Mouse (Mus musculus): Measurements from ENCODE around the gene Mbip. TPM values are rescaled to one million over a fixed set of nuclear protein-coding genes. Genes with fewer than 3 reads are reported as not detected.

Gene Mbip
- 43.7 and 46.2 TPM in 2 replicates for polyA plus RNA-seq (2015; fragmentation: Nextera tagmentation; extraction: Ambion mirVana)

DNA sequence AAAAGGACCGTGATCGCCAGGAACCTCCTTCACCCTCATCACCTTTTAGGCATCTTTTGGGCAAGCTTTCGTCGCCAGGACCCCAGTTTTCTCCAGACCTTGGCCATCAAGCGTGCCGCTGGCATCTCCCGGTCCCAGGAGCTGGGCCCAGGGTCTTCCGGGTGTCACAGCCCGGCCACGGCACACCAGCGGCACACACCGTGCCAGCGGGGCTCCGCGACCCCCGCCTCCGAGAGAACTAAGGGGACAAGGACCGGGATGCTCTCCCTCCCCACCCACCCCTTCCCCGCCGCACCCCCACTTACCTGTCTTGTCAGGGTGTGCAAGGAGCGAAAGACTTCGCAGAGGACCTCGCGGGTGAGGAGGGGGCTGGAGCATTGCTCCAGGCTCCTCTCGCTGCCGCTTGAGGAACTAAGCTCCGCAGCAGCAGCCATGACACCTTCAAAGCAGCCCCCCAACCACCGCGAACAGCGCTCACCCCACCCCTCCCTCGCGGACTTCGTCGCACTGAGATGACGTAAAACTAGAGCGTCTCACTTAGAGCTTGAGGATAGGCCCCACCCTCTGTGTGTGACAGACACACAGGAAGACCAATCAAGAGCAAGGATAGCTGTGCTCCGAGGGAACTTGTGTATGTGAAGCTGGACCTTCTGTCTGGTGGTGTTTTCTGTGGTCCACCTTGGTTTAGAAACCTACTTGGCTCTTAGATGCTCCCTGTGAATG is at the start of gene Mbip:
Mbip (minus strand) TSS at position 528 of the 723 bp plus-strand sequence.
- Histone ChIP-seq H3K9ac (peak within 1 kb of the TSS; percentile 90), H3K9me3 (no peaks in the 10 kb centered on the region), H3K27me3 (replicated peaks) (0 out of 2 replicates have a peak, but pooled peaks cover 3% of the 10 kb centered on the region), H3K36me3 (replicated peaks) (no peaks in the 10 kb centered on the region), H3K4me2 (peak within 1 kb of the TSS; percentile 57), H3K4me1 (peaks cover 4% of the 10 kb centered on the region), H3K27ac (peak within 1 kb of the TSS; percentile 85), H3K4me3 (peak within 1 kb of the TSS; percentile 98)
- ATAC-seq (replicated peaks): peak; percentile 100
- under 1% methylated on average over 37 of the region's 37 CpGs for WGBS

DNA sequence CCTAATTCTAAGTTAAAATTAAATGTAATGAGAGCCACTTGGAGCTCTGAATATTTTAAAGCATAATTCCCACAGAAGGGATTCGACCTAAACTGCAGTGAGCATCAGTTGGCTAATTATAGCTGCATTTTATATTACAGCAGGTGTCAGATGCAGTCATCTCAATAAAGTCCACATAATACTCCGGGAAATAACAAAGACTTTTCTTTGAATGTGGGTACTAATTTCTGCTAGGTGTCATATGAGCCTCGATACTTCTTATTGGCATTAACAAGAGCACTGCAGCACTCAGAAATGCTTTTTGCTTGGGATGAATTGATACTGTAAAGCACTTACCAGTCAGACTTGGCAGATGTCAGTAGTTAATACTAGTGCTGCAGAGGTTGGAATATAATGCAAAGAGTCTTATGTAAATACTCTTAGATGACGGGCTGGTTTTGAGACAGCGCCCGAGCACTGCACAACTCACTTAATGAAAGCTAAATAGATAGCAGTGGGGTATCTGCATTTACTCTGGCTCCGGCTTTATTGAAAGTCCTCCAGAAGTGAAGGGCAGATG is 42.0 kb upstream of the Mbip start:
- no peak overlapping the region for H3K9ac ChIP-seq
- no peaks in the 10 kb centered on the region for H3K27me3 ChIP-seq (replicated peaks)
- H3K4me3 ChIP-seq: 0 out of 2 replicates have a peak overlapping the region, but pooled peaks have one; percentile 4
- H3K4me2 ChIP-seq: peak overlapping the region; percentile 29
- H3K36me3 ChIP-seq (replicated peaks): no peaks in the 10 kb centered on the region
- WGBS: 25% methylated on average over 7 of the region's 7 CpGs
- peaks cover 22% of the 10 kb centered on the region for H3K4me1 ChIP-seq
- peak overlapping the region; percentile 27; the same call in 1 of the 2 replicates for H3K27ac ChIP-seq
- ATAC-seq (replicated peaks): peak; percentile 89
- H3K9me3 ChIP-seq: no peaks in the 10 kb centered on the region

DNA sequence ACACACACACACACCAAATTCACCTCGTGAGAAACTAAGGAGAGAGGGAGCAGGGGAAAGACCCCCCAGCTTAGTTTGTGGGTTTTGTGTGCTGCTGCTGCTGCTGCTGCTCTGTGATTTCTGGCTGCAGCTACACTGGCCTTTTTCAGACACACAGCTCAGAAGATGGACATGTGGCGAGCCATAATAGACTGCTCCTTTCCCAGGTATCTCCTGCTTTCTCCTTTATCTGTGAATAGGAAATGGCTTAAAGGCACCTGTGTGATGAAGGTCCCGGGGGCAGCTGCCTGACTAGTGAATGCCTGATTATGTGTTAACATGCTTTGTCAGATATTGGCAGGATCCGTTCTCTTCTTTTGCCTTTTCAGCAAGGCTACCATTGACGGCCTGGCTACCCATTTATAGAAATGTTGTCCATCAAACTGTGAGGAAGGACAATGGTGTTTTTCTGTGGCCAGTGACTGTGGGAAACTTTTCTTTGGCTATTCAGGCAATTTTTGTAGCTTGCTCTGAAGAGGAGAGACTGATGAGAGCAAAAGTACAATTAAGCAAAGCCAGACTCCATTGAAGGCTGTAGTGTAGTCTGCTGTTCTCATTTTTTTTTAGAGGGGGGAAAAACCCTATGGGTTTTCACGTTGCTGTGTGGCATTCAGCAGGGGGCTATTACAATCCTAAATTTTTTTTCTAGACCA is 41.4 kb upstream of the Mbip start:
- peaks cover 22% of the 10 kb centered on the region for H3K4me1 ChIP-seq
- 14% methylated on average over 6 of the region's 6 CpGs for WGBS
- no peak overlapping the region for H3K9ac ChIP-seq
- ATAC-seq (replicated peaks): peak; percentile 62
- H3K27ac ChIP-seq: peak overlapping the region; percentile 27; the same call in 1 of the 2 replicates
- H3K9me3 ChIP-seq: no peaks in the 10 kb centered on the region
- H3K36me3 ChIP-seq (replicated peaks): no peaks in the 10 kb centered on the region
- no peaks in the 10 kb centered on the region for H3K27me3 ChIP-seq (replicated peaks)
- H3K4me3 ChIP-seq: no peak overlapping the region
- 0 out of 2 replicates have a peak overlapping the region, but pooled peaks have one; percentile 5 for H3K4me2 ChIP-seq

DNA sequence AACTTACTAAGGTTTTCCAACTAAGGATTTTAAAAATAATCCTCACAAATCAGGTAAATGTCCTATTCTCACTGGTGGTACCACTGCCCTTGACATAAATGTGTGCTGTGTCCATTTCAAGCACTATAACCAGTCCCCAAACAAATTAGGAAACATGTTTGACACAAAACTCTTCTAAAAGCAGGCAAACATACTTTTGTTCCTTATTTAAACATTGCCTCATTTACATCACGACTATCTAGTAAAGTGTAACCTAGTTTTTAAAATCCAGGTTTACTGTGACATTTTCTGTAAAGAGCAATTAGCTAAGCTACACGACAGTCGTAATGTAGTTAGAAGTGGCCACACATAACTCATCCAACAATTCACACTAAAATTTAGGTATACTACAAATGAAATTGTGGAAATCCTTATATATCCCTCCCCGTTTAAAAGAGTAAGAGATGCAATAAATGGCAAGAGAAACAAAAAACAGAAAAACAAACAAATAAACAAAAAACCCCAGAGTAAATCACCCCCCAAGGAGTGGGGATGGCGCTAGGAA is 851 bp downstream of the Mbip start:
- peak overlapping the region; percentile 98 for H3K4me3 ChIP-seq
- H3K4me1 ChIP-seq: peaks cover 4% of the 10 kb centered on the region
- no peak for ATAC-seq (replicated peaks)
- peak overlapping the region; percentile 57 for H3K4me2 ChIP-seq
- H3K9ac ChIP-seq: peak overlapping the region; percentile 90
- no peaks in the 10 kb centered on the region for H3K9me3 ChIP-seq
- H3K36me3 ChIP-seq (replicated peaks): no peaks in the 10 kb centered on the region
- no peak overlapping the region for H3K27ac ChIP-seq
- WGBS: 4% methylated on average over 5 of the region's 5 CpGs
- H3K27me3 ChIP-seq (replicated peaks): 0 out of 2 replicates have a peak, but pooled peaks cover 3% of the 10 kb centered on the region

DNA sequence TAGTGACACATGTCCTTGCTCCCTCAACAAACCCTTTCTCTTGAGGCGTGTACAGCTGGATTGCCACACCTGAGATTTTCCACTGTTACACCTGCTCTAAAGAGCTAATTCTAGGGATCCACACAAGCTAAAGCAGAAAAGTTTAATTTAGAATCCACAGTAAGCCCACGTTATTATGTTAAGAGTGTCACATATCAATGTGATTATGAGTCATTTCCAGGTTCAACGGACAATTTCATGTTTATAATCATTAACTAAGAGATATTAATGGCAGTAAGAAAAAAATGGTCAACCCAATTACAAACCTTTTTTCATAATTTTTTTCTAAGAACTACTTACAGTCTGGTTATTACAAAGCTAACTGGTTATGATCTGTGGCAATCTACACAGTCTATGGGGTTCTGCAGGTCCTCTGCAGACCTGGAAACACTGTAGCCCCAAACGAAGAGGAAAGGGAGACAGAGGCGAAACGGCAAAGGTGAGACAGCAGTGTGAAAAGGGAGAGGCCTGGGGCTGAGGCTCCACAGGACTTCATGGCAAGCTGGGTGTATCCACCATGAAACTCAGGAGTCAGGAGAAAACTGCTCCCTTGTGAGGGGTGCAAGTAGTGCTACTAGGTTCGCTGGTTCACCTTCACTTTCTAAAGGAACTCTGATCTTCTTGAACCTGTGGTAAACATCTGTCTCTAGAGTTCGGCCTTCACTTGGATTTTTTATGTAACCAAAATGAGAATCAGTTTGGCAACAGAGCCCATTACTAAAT is 6.2 kb downstream of the Mbip start:
- Histone ChIP-seq H3K27ac (no peak overlapping the region), H3K4me3 (no peak overlapping the region), H3K36me3 (replicated peaks) (peaks cover 18% of the 10 kb centered on the region), H3K4me1 (no peaks in the 10 kb centered on the region), H3K9ac (no peak overlapping the region), H3K9me3 (no peaks in the 10 kb centered on the region), H3K27me3 (replicated peaks) (no peaks in the 10 kb centered on the region), H3K4me2 (no peak overlapping the region)
- 72% methylated on average over 8 of the region's 8 CpGs for WGBS
- no peak for ATAC-seq (replicated peaks)

DNA sequence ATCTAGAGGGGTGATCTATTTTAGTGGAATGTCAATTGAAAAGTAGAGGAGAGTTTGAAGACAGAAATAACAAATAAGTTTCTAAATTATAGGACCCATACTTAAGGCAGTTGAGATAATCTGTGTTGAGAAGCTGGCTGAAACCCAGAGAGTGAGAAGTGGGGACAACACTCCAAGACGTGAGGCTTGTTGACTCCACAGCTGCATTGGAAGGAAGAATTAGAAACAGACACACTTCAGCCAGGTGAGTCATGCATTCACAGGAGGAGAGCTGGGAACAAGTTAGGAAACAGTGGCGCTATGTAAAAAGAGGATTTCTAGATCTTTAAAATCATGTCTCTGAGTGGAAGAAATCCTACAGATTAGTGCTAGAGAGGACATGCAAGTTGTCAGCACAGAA is 12.2 kb downstream of the Mbip start:
- 94% methylated on average over 2 of the region's 2 CpGs for WGBS
- Histone ChIP-seq H3K4me2 (no peak overlapping the region), H3K4me1 (no peaks in the 10 kb centered on the region), H3K9me3 (no peaks in the 10 kb centered on the region), H3K27ac (no peak overlapping the region), H3K4me3 (no peak overlapping the region), H3K9ac (no peak overlapping the region), H3K27me3 (replicated peaks) (no peaks in the 10 kb centered on the region), H3K36me3 (replicated peaks) (peaks cover 31% of the 10 kb centered on the region)
- ATAC-seq (replicated peaks): no peak

DNA sequence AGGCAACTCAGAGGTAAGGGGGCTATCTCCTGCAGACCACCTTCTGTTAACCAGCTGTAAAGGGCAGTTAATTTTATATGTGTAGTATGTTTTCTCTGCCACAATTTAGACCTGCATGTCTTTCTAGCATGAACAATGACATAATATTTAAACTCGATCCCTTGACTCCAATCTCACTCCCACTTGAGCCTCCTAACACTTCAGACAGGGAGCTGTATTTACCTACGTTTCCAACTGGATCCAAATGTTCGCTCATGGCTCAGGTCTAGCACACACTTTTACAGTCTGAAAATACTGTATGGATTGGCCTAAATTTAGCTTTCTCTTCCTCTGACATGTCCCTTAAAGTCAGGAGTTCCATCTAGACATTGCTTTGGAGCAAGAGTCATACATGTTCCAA is 13.2 kb downstream of the Mbip start:
- H3K4me1 ChIP-seq: no peaks in the 10 kb centered on the region
- peaks cover 37% of the 10 kb centered on the region for H3K36me3 ChIP-seq (replicated peaks)
- ATAC-seq (replicated peaks): no peak
- H3K27me3 ChIP-seq (replicated peaks): no peaks in the 10 kb centered on the region
- H3K4me3 ChIP-seq: no peak overlapping the region
- WGBS: 96% methylated on average over 3 of the region's 3 CpGs
- H3K4me2 ChIP-seq: no peak overlapping the region
- H3K9ac ChIP-seq: no peak overlapping the region
- H3K27ac ChIP-seq: no peak overlapping the region
- no peaks in the 10 kb centered on the region for H3K9me3 ChIP-seq

DNA sequence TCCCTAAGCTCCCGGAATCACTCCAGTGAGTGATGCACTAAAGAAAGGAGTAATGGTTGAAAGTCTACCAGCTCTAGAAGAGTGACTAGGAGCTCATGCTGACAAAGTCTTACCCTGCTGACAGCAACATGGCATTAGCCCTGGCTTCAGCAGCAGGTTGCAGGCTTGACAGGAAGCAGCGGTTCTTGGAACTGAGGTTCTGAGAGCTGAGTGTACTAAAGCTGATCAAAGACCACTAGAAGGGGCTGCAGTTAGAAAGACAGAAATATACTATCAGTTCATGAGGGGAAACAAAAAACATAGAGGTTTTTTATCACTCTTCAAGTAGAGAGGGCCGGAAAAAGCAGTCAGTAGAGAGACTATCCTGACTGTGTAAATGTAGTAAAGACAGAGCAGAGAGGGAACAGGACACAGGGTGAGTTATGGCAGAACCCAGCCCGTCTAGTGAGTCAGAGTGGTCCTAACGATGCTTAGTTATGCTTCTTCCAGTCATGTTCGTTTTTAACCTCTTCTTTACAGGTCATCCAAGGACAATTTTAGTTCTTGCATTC is 18.2 kb downstream of the Mbip start:
- 92% methylated on average over 6 of the region's 6 CpGs for WGBS

DNA sequence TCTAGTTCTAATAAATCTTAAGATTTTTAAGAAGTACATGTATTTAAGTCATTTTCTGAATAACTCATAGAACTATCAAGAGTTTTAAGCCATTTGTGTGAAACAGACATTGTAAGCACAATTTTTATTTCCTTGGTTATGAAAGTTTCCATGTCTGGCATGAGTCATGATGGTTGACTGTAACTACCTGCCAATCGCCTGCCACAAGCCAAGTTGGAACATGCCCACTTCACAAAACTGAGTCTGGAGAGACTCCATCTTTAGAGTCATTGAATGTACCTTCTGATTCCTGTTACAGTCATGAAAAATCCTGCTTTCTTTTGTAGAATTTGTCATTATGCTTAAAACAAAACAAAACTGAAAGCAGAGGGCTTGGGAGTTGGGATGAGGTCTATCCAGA is 19.8 kb downstream of the Mbip start:
- no peaks in the 10 kb centered on the region for H3K9me3 ChIP-seq
- H3K9ac ChIP-seq: no peak overlapping the region
- peaks cover 20% of the 10 kb centered on the region for H3K36me3 ChIP-seq (replicated peaks)
- H3K27ac ChIP-seq: no peak overlapping the region
- no peak overlapping the region for H3K4me3 ChIP-seq
- no peaks in the 10 kb centered on the region for H3K27me3 ChIP-seq (replicated peaks)
- no peak overlapping the region for H3K4me2 ChIP-seq
- no peaks in the 10 kb centered on the region for H3K4me1 ChIP-seq
- ATAC-seq (replicated peaks): no peak
- 98% methylated on average over 1 of the region's 1 CpGs for WGBS

More for the DNA sequence above, 18.2 kb downstream of the Mbip start:
- no peaks in the 10 kb centered on the region for H3K4me1 ChIP-seq
- no peaks in the 10 kb centered on the region for H3K27me3 ChIP-seq (replicated peaks)
- peaks cover 20% of the 10 kb centered on the region for H3K36me3 ChIP-seq (replicated peaks)
- H3K9me3 ChIP-seq: no peaks in the 10 kb centered on the region
- H3K27ac ChIP-seq: no peak overlapping the region
- H3K4me2 ChIP-seq: no peak overlapping the region
- no peak overlapping the region for H3K9ac ChIP-seq
- ATAC-seq (replicated peaks): no peak
- H3K4me3 ChIP-seq: no peak overlapping the region

DNA sequence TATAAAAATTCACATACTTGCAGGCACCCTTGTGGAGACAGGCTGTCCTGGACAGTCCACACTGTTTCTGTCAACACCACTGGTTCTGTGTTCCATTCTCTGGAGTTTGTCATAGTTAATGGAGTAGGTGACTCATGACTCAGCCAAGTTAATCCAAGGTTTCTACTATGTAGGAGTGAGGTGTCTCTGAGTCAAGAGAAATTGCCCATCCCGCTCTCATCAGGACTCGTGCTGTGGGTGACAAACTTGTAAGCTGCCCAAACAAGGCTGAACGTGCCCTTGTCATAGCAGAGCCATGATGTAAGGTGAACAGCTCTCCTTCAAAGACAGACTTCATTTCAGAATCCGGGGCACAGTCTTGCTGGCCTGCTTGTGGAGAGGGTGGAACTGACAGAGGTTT is 26.8 kb downstream of the Mbip start:
- Histone ChIP-seq H3K4me2 (no peak overlapping the region), H3K27ac (no peak overlapping the region), H3K36me3 (replicated peaks) (no peaks in the 10 kb centered on the region), H3K9me3 (no peaks in the 10 kb centered on the region), H3K9ac (no peak overlapping the region), H3K4me1 (no peaks in the 10 kb centered on the region), H3K27me3 (replicated peaks) (no peaks in the 10 kb centered on the region), H3K4me3 (no peak overlapping the region)
- 89% methylated on average over 4 of the region's 4 CpGs for WGBS
- ATAC-seq (replicated peaks): no peak

DNA sequence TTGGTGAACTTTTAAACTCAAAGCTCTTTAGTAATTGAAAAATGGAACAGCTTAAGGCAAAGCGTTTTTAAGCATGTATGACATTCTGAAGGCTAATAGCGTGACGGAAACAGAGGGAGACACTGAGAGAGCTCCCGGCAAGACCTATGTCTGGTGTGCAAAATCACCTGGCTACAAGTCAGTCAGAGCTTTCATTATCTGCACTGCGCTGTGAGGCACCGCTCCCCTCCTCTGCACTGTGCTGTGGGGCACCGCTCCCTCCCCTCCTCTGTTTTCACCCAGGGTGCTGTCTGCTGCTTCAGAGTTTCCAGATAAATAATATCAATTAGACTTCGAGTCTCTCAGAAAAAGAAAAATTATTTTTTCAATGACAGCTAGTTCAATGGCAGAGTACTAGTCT is 27.6 kb downstream of the Mbip start:
- ATAC-seq (replicated peaks): no peak
- WGBS: 73% methylated on average over 8 of the region's 8 CpGs

More for the DNA sequence above, 27.6 kb downstream of the Mbip start:
- Histone ChIP-seq H3K36me3 (replicated peaks) (no peaks in the 10 kb centered on the region), H3K9ac (no peak overlapping the region), H3K4me3 (no peak overlapping the region), H3K27me3 (replicated peaks) (no peaks in the 10 kb centered on the region), H3K27ac (no peak overlapping the region), H3K4me2 (no peak overlapping the region), H3K9me3 (no peaks in the 10 kb centered on the region), H3K4me1 (no peaks in the 10 kb centered on the region)
